Mouse (Mus musculus) left cerebral cortex, adult 11 months (tissue): ENCODE data around the gene Apela.
"Not testable (repeated sequence)": the region's sequence is repeated elsewhere in the genome, so short reads cannot be mapped to it uniquely, and the experiment has no call there.

Source experiments
- DNase-seq: peaks from one replicate; pipeline ENCODE4 v3.0.0; 2022; ENCODE audit warnings: low spot score

The Apela gene

DNA sequence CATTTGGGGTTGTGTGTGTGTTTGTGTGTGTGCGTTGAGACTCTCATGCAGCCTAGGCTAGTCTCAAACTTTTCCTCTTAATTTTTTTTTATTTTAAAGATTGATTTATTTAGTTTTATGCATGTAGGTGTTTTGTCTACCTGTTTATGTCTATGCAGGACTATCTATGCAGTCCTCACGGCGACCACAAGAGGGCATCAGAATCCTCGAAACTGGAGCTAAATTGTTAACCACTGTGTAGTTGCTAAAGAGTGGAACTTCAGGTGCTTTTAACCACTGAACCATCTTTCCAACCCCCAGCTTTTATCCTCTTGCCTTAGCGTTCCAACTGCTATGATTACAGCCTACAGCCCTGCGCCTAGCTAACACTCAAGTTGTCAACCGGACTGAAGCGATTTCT is 14.7 kb downstream of the Apela start:
- peak; percentile 42 for DNase-seq

GRCm38 (mm10) chr8:65018423-65018822 is 18.7 kb downstream of the Apela start, which contains the start of the genes Trim61 and Trim60:
Trim61 (minus strand) TSS chr8:65018523.
Trim60 (minus strand) TSS chr8:65018584.
- DNase-seq: no peak

GRCm38 (mm10) chr8:65007616-65008015 is 29.5 kb downstream of the Apela start:
- not testable (repeated sequence) for DNase-seq

- DNase-seq: no peak
Measured at GRCm38 (mm10) chr8:64998806-64999365, 38.2 kb downstream of the Apela start.

DNA sequence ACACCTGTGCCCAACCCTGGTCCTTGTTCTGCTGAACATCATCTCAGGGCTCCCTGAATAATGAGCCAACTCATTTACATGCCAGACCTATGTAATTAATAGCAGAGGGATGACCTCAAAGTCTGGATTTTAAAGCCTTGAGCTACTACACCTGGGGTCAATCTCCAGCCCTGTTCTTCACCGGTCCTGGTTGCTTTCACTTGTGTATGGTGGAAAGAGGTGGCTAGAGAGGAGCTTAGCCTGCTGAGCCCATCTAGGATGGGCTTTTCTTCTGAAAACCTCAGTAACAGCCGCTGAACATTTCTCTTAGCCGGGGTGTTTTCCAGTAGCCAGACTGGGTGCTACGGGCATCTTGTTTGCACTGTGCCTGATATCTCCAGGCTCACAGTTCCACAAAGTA is 49.4 kb downstream of the Apela start, which contains the start of gene Trim75:
Gene Trim75, minus strand, starts transcription at position 101 of the 400 bp plus-strand sequence.
- no peak for DNase-seq

DNA sequence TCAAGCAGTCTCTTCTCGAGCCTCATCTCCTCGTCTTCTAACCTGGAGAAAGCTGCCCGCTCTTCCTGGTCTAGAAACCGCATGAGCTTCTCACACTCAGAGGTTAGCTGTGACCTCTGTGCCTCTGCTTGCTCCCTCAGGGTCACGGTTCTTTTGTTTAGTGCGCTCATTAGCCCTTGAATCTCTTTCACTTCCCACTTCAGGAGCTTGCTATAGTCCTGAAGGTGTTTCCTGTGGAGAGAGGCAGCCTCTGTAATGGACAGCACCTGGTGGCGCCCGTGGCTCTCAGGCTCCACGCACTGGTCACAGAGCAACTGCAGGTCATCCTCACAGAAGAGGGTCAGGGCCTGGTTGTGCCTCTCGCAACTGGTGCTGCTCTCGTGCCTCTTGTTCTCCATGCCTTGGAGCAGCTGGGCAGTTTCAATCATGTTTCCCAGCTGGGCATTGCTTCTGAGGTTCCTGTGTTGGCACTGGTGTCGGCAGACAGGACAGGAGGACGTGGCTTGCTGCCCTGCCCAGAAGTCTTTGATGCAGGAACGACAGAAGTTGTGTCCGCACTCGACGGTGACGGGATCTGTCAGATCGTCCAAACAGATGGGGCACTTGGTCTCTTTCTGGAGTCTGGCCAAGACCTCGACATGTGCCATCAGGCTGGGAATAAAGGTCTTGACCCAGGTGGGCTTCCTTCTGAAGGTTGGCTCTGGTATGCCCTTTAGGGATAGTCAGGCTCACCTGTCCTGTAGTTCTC is 53.8 kb downstream of the Apela start:
- DNase-seq: no peak
